Mouse (Mus musculus): ENCODE data around the gene Arhgef3.

DNA sequence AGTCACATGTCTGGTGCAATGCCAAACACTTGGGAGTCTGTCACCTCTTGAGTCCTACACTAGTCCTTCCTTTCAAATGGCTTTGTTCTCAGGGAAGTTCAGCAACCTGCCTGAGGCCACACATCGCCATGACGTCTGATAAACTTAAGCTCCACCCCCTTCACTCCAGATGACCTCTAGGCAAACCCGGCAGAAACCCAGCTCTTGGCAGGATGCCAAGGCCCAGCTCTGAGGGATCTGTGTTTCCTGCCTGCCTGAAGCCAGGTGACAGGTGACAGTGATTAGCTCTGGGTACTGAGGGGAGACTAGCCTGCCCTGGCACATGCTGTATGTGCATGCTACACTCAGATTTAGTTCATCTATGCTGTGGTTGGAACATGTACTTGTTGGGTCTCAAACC is 42.7 kb upstream of the Arhgef3 start:
- TF ChIP-seq CTCF (IDR thresholded peaks at IDR 0.05) (no peak), EP300 (IDR thresholded peaks at IDR 0.05) (no peak)

All from lung, postnatal 0 days (tissue).